Comparison of ENCODE assay signal across 10 mouse cellular contexts in the genomic region with DNA sequence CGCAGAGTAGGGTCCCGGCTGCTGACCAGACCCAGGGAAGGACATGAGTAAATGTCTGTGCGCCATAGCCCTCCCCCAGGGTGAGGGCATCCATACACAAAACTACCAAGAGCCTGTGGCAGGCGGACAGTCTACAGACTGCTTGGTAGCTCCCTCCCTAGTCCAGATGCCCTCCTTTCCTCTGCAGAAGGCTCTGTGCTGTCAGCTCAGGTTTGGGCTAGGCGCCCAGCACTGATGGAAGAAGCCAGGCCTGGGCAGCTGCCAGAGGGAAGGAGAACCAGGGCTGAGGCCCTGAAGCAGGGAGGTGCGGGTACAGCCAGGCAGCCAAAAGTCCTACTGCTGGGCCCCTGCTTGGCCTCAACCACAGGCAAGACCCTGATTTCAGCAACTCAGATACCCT. TPM values are rescaled to one million over a fixed set of nuclear protein-coding genes. Genes with fewer than 3 reads are reported as not detected.
A peak's percentile ranks its signal among the peaks of the same experiment; 100 is the strongest.
DNase-seq lines count a peak whose midpoint lies in the region; ATAC-seq and TF ChIP-seq lines count a peak whose summit lies in the region.
"Had no signal": no experiment of that assay in that cellular context is flagged by ENCODE, and none has a peak within 500 bp of the region (broad histone marks: within the 10 kb centered on the region; RNA-seq: fewer than 3 reads in every experiment).

No protein-coding gene starts in this region.

- 82% methylated on average over 6 of the region's 6 CpGs for WGBS in intestine, postnatal 0 days
- 82% methylated on average over 6 of the region's 6 CpGs for WGBS in intestine, embryonic 16.5 days
- WGBS in heart, embryonic 16.5 days, result 74% methylated on average over 6 of the region's 6 CpGs
- WGBS in olfactory bulb, adult 2 months, result 28% methylated on average over 6 of the region's 6 CpGs
- WGBS in liver, postnatal 0 days (ENCODE audit: insufficient replicate concordance), result 75% methylated on average over 5 of the region's 6 CpGs

- DNase-seq in adipocyte (ENCODE audit: low spot score), result peak; percentile 85
- peak; percentile 97 to 98 for DNase-seq in cerebellum, postnatal 25 days
- no peak for DNase-seq in embryo, embryonic 11 days
- DNase-seq in liver, postnatal 0 days, result no peak

- H3K9ac ChIP-seq in intestine, postnatal 0 days (ENCODE audit: low read depth, low read length), result 0 out of 2 replicates have a peak overlapping the region, but pooled peaks have one; percentile 17
- no peak overlapping the region for H3K9ac ChIP-seq in intestine, embryonic 16.5 days (ENCODE audit: low read depth, low read length)
- H3K9ac ChIP-seq in heart, embryonic 16.5 days (ENCODE audit: low read length), result no peak overlapping the region
- H3K9ac ChIP-seq in liver, postnatal 0 days (replicated peaks), result no peak overlapping the region

- no peak for ATAC-seq in intestine, postnatal 0 days
- ATAC-seq in intestine, embryonic 16.5 days, result no peak
- peak; percentile 63 for ATAC-seq in heart, embryonic 16.5 days (replicated peaks; ENCODE audit: extremely low read depth, insufficient read depth, low FRiP score)
- ATAC-seq in liver, postnatal 0 days, result no peak

- no peak overlapping the region for H3K27ac ChIP-seq in intestine, postnatal 0 days (ENCODE audit: low read depth, low read length)
- H3K27ac ChIP-seq in intestine, embryonic 16.5 days (ENCODE audit: low read length), result no peak overlapping the region
- H3K27ac ChIP-seq in heart, embryonic 16.5 days (ENCODE audit: low read length), result no peak overlapping the region
- peak overlapping the region; percentile 74 for H3K27ac ChIP-seq in olfactory bulb, adult 2 months (ENCODE audit: insufficient read depth, low read depth, low read length)
- no peak overlapping the region for H3K27ac ChIP-seq in liver, postnatal 0 days (ENCODE audit: low read depth)

- H3K4me1 ChIP-seq in intestine, postnatal 0 days (replicated peaks; ENCODE audit: control insufficient read depth, insufficient read depth, low read length), result peaks cover 7% of the 10 kb centered on the region; the same call in 1 of the 2 replicates
- peaks cover 28% of the 10 kb centered on the region for H3K4me1 ChIP-seq in intestine, embryonic 16.5 days (ENCODE audit: control insufficient read depth, insufficient read depth, low read length)
- H3K4me1 ChIP-seq in heart, embryonic 16.5 days (ENCODE audit: control insufficient read depth, insufficient read depth, low read length), result peaks cover 10% of the 10 kb centered on the region
- peaks cover 79% of the 10 kb centered on the region for H3K4me1 ChIP-seq in olfactory bulb, adult 2 months (ENCODE audit: control insufficient read depth, insufficient read depth, low read length)
- peaks cover 8% of the 10 kb centered on the region for H3K4me1 ChIP-seq in liver, postnatal 0 days (ENCODE audit: insufficient read depth)

- H3K4me3 ChIP-seq in intestine, postnatal 0 days (ENCODE audit: low read depth, low read length), result no peak overlapping the region
- H3K4me3 ChIP-seq in intestine, embryonic 16.5 days (ENCODE audit: low read length), result no peak overlapping the region
- H3K4me3 ChIP-seq in heart, embryonic 16.5 days (ENCODE audit: low read length), result no peak overlapping the region
- H3K4me3 ChIP-seq in olfactory bulb, adult 2 months (ENCODE audit: insufficient read depth, low read depth, low read length), result no peak overlapping the region
- no peak overlapping the region for H3K4me3 ChIP-seq in liver, postnatal 0 days (ENCODE audit: low read depth, low read length)
- H3K4me3 ChIP-seq: erythroblast, embryonic 14.5 days had no signal

- no peaks in the 10 kb centered on the region for H3K27me3 ChIP-seq in intestine, postnatal 0 days (replicated peaks; ENCODE audit: control insufficient read depth, insufficient read depth, low read length)
- no peaks in the 10 kb centered on the region for H3K27me3 ChIP-seq in intestine, embryonic 16.5 days (replicated peaks; ENCODE audit: control insufficient read depth, insufficient read depth, low read length)
- H3K27me3 ChIP-seq in heart, embryonic 16.5 days (ENCODE audit: control insufficient read depth, insufficient read depth, low read length), result no peaks in the 10 kb centered on the region
- H3K27me3 ChIP-seq in liver, postnatal 0 days (ENCODE audit: insufficient read depth, low read length), result no peaks in the 10 kb centered on the region

- no peak for TF ChIP-seq CTCF in intestine, postnatal 0 days (IDR thresholded peaks at IDR 0.05; ENCODE audit: low read depth)
- TF ChIP-seq CTCF in olfactory bulb, adult 2 months (IDR thresholded peaks at IDR 0.05; ENCODE audit: insufficient read depth, low read depth, low read length), result no peak
- TF ChIP-seq CTCF in liver, postnatal 0 days (IDR thresholded peaks at IDR 0.05; ENCODE audit: low read depth), result no peak

- no peak for TF ChIP-seq POLR2A in olfactory bulb, adult 2 months (IDR thresholded peaks at IDR 0.05; ENCODE audit: insufficient read depth, low read depth, low read length)

- no peak overlapping the region for H3K4me2 ChIP-seq in intestine, postnatal 0 days (replicated peaks; ENCODE audit: low read depth)
- H3K4me2 ChIP-seq in intestine, embryonic 16.5 days (ENCODE audit: low read depth, low read length), result no peak overlapping the region
- no peak overlapping the region for H3K4me2 ChIP-seq in heart, embryonic 16.5 days (ENCODE audit: low read depth, low read length)
- no peak overlapping the region for H3K4me2 ChIP-seq in liver, postnatal 0 days (ENCODE audit: low read depth, low read length)

- H3K36me3 ChIP-seq in intestine, postnatal 0 days (ENCODE audit: control insufficient read depth, insufficient read depth), result no peaks in the 10 kb centered on the region
- H3K36me3 ChIP-seq in intestine, embryonic 16.5 days (ENCODE audit: control insufficient read depth, insufficient read depth, low read length), result no peaks in the 10 kb centered on the region
- no peaks in the 10 kb centered on the region for H3K36me3 ChIP-seq in heart, embryonic 16.5 days (ENCODE audit: control insufficient read depth, insufficient read depth)
- H3K36me3 ChIP-seq in liver, postnatal 0 days (replicated peaks; ENCODE audit: insufficient read depth, low read length), result no peaks in the 10 kb centered on the region
- H3K36me3 ChIP-seq: G1E had no signal

- no peaks in the 10 kb centered on the region for H3K9me3 ChIP-seq in intestine, postnatal 0 days (ENCODE audit: control insufficient read depth)
- H3K9me3 ChIP-seq in intestine, embryonic 16.5 days (ENCODE audit: control insufficient read depth, low read length), result no peaks in the 10 kb centered on the region
- no peaks in the 10 kb centered on the region for H3K9me3 ChIP-seq in heart, embryonic 16.5 days (replicated peaks; ENCODE audit: control insufficient read depth, low read length)
- no peaks in the 10 kb centered on the region for H3K9me3 ChIP-seq in liver, postnatal 0 days (ENCODE audit: low read length)
- H3K9me3 ChIP-seq: G1E had no signal

- TF ChIP-seq EP300 in liver, postnatal 0 days (IDR thresholded peaks at IDR 0.05; ENCODE audit: low read depth), result no peak

RNA-seq across cellular contexts. Expression of a gene that starts 35.5 kb away (rescaled TPM):
- polyA plus RNA-seq in intestine, postnatal 0 days (2015; fragmentation: Nextera tagmentation; extraction: Ambion mirVana), result 11.9 and 12.1 TPM in 2 replicates
- polyA plus RNA-seq in intestine, embryonic 16.5 days (2015; fragmentation: Nextera tagmentation; extraction: Ambion mirVana), result 5.8 and 6.8 TPM in 2 replicates
- 2.7 and 2.8 TPM in 2 replicates for polyA plus RNA-seq in heart, embryonic 16.5 days (2015; fragmentation: Nextera tagmentation; extraction: Ambion mirVana)
- 150 and 183 TPM in 2 replicates for polyA plus RNA-seq in olfactory bulb, adult 2 months (2012; ENCODE audit: insufficient read depth, insufficient read length, low replicate concordance, missing spikeins)
- polyA plus RNA-seq in liver, postnatal 0 days (2015; fragmentation: Nextera tagmentation; extraction: Ambion mirVana), result 2.0 and 2.4 TPM in 2 replicates
- polyA plus RNA-seq: erythroblast, embryonic 14.5 days; G1E had no signal

Comparison
In these comparisons a context has a peak if more than half of its experiments do, and no peak if none do; other contexts are left out.
1. DNase-seq: peak in adipocyte (single experiment) and cerebellum, postnatal 25 days (2 of 2); none in embryo, embryonic 11 days (single experiment) and liver, postnatal 0 days (single experiment).
2. RNA of a gene that starts 35.5 kb away (polyA plus RNA-seq): 150 to 183 TPM in olfactory bulb, adult 2 months; 11.9 to 12.1 TPM in intestine, postnatal 0 days, 5.8 to 6.8 TPM in intestine, embryonic 16.5 days, 2.7 to 2.8 TPM in heart, embryonic 16.5 days and 2.0 to 2.4 TPM in liver, postnatal 0 days; every median in the first group is over 10 times any median in the second.